Mouse (Mus musculus): Measurements from ENCODE around the gene Slc35f4.

DNA sequence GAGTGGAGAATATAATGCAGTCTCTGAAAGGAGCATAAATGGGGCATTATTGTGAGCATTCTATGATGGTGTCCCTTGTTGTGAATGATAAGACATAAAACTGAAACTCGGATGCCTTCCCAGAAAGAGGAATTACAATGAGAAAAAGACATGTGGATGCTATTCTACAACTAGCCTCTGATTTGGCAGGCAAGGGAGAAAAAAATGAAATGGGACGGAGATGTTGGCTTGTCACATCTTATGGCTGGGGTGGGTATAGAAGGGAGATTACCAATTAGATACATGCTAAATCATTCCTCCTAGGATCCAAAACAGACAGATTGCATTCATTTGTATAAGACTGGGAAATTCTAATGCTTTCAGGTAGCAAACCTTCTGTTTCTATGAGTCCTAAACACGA is 65.0 kb downstream of the Slc35f4 start:
- TF ChIP-seq EP300 (IDR thresholded peaks at IDR 0.05; ENCODE audit: insufficient read depth, low read depth, low read length) (no peak), CTCF (IDR thresholded peaks at IDR 0.05; ENCODE audit: low read depth, low read length) (no peak), POLR2A (IDR thresholded peaks at IDR 0.05; ENCODE audit: insufficient read depth, low read length) (no peak)

Measured in ES-Bruce4 (cell line).